Mouse (Mus musculus) ES-E14 (cell line): Measurements from ENCODE around the gene Dnajc22.

Source experiments
- HCFC1 ChIP-seq: IDR thresholded peaks from 2 replicates; pipeline ENCODE4 v1.6.1; 2012; ENCODE audit warnings: low read length, inconsistent platforms, borderline replicate concordance; ENCODE audit not compliant: insufficient read depth
- ZC3H11A ChIP-seq: IDR thresholded peaks from 2 replicates; pipeline ENCODE4 v1.6.1; 2012; ENCODE audit warnings: low read depth, mild to moderate bottlenecking, inconsistent platforms, low read length, borderline replicate concordance

- no peak for TF ChIP-seq ZC3H11A
- TF ChIP-seq HCFC1 = no peak
Measured at GRCm38 (mm10) chr15:99095356-99095755, 2.4 kb downstream of the Dnajc22 start.
